Mouse (Mus musculus): ENCODE measurements around the gene Ctsll3. TPM values are rescaled to one million over a fixed set of nuclear protein-coding genes. Genes with fewer than 3 reads are reported as not detected.

Ctsll3 gene
- total RNA-seq, 2 experiments from 2014 or later, result not detected

DNA sequence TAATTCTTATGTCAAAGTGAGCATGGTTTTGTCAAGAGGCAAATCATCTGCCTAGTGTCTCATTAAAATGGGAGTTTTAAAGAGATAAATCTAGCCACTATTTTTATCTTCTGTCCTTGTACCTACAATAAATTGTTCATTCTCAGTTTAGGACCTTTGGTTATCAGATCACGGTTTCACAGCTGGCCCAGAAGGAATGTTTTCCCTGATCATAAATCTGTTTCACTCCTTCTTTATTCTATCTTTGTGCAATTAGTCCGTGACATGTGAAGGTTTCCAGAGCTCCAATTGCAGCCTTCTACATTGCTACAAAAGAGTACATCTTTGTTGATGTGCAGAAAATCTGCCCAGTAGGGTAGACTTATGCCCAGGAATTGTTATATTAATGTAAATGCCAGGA, 47.4 kb downstream of the Ctsll3 start:
- DNase-seq (ENCODE audit: extremely low spot score in 1 of 2, low spot score in 2 of 2), result no peak
- intact Hi-C loops (cut with DNase I), result loop anchor here (5.0 kb wide), 2 partner anchors 62 to 487 kb away; no protein-coding TSS in a partner anchor

DNA sequence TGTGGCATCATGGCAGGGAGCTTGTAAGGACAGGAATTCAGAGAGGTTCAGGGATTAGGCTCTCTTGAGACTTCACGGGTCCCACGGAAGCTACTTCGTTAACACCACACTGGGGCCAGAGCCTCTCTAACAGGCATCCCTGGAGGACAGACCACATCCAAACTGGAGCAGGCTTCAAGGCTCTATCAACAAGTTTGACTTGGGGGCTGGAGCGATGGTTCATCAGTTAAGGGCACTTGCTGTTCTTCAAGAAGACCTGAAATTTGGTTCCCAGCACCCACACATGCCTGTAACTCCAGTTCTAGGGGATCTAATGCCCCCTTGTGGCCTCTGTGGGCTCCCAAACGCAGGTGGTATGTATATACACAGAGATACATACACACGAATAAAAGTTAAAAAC, 49.4 kb downstream of the Ctsll3 start:
- intact Hi-C loops (cut with DNase I), result no loop called here
- DNase-seq (ENCODE audit: extremely low spot score in 1 of 2, low spot score in 2 of 2), result no peak

DNA sequence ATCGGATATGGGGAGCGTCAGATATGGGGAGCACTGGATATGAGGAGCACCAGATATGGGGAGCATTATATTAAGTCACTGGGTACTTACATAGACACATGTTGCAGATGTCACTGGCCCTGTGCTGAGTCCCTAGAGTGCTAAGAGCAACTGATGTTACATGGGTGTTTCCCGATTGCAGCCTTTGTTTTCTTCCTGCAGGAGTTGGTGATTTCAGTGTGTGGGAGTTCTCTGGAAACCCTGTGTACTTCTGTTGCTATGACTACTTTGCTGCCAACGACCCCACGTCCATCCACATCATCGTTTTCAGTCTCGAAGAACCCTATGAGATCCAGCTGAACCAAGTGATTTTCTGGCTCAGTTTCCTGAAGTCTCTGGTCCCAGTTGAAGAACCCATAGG, 51.7 kb downstream of the Ctsll3 start:
- no peak for DNase-seq (ENCODE audit: extremely low spot score in 1 of 2, low spot score in 2 of 2)
- intact Hi-C loops (cut with DNase I), result no loop called here

DNA sequence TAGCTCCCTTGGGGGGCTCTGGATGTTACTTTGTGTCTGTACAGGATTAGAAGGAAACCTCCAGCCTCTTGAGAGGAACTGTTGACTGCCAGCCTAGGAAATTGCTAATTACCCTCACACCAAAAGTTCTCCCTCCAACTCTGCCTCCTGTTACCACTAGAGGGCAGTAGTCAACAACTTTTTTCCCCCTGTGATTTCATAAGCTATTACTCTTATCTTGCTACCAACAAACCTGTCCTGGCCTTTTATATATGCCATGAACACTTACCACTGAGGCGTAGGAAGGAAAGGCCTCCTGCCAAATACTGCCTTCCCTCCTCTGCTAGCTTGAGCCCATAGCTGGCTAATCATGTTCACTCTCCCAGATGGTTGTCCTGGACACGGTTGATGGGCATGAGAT, 54.1 kb downstream of the Ctsll3 start:
- intact Hi-C loops (cut with DNase I), result loop anchor here (10.0 kb wide), 2 partner anchors 424 to 904 kb away; no protein-coding TSS in a partner anchor
- DNase-seq (ENCODE audit: extremely low spot score in 1 of 2, low spot score in 2 of 2), result no peak

Other genes starting within 250 kb of the Ctsll3 start
- gene Dapk1, start 200.9 kb downstream of the Ctsll3 start, total RNA-seq (2021), result 10 to 100 TPM; 81.3 to 85.1 TPM
- not detected for gene BC051665, start 16.5 kb downstream of the Ctsll3 start, total RNA-seq (2021)
- not detected for gene 4930486L24Rik, start 61.6 kb upstream of the Ctsll3 start, total RNA-seq (2021)
- gene Gm49392, start 94.0 kb upstream of the Ctsll3 start, total RNA-seq (2021), result under 1 TPM in 1 of 2 experiments, not detected in 1; 0.45 TPM
- gene Ctla2b, start 94.6 kb upstream of the Ctsll3 start, total RNA-seq (2021), result 1 to 10 TPM; 1.5 to 2.2 TPM
- gene Tpbpb, start 102.0 kb upstream of the Ctsll3 start, total RNA-seq (2021), result not detected
- gene Gm49393, start 132.7 kb upstream of the Ctsll3 start, total RNA-seq (2021), result not detected
- gene Gm49391, start 133.7 kb upstream of the Ctsll3 start, total RNA-seq (2021), result 1 to 10 TPM in 1 of 2 experiments, under 1 TPM in 1; 0.94 to 1.3 TPM
- 10 to 100 TPM; 21.9 to 25.6 TPM for gene Ctla2a, start 133.8 kb upstream of the Ctsll3 start, total RNA-seq (2021)
- not detected for gene Tpbpa, start 139.1 kb upstream of the Ctsll3 start, total RNA-seq (2021)
- gene Ctsj, start 203.1 kb upstream of the Ctsll3 start, total RNA-seq (2021), result not detected
- gene Ctsq, start 237.8 kb upstream of the Ctsll3 start, total RNA-seq (2021), result not detected